ENCODE assay signal across 15 mouse cellular contexts in genomic region chr17:29669030-29669429, GRCm38 (mm10). TPM values are rescaled to one million over a fixed set of nuclear protein-coding genes. Genes with fewer than 3 reads are reported as not detected.
DNase-seq lines count a peak whose midpoint lies in the region; ATAC-seq and TF ChIP-seq lines count a peak whose summit lies in the region.
"Had no signal": no experiment of that assay in that cellular context is flagged by ENCODE, and none has a peak within 500 bp of the region (broad histone marks: within the 10 kb centered on the region; RNA-seq: fewer than 3 reads in every experiment).

No protein-coding gene starts in this region.

- no peak overlapping the region for H3K4me3 ChIP-seq in forebrain, embryonic 14.5 days (ENCODE audit: low read depth, low read length)
- H3K4me3 ChIP-seq in forebrain, embryonic 12.5 days (replicated peaks), result no peak overlapping the region
- no peak overlapping the region for H3K4me3 ChIP-seq in hindbrain, postnatal 0 days (ENCODE audit: low read length)
- no peak overlapping the region for H3K4me3 ChIP-seq in hindbrain, embryonic 16.5 days (ENCODE audit: low read length)
- H3K4me3 ChIP-seq in neural tube, embryonic 13.5 days, result no peak overlapping the region
- H3K4me3 ChIP-seq: embryonic facial prominence, embryonic 15.5 days had no signal

- H3K4me1 ChIP-seq in forebrain, embryonic 14.5 days (ENCODE audit: control insufficient read depth, insufficient read depth, low read length), result no peaks in the 10 kb centered on the region; the same call in 1 of the 2 replicates
- H3K4me1 ChIP-seq in forebrain, embryonic 12.5 days, result peaks cover 6% of the 10 kb centered on the region; the same call in 1 of the 2 replicates
- H3K4me1 ChIP-seq in hindbrain, postnatal 0 days (ENCODE audit: insufficient read depth, low read length), result peaks cover 5% of the 10 kb centered on the region; the same call in 1 of the 2 replicates
- H3K4me1 ChIP-seq in hindbrain, embryonic 16.5 days (ENCODE audit: control insufficient read depth, insufficient read depth, low read depth, low read length), result peaks cover 8% of the 10 kb centered on the region; the same call in 1 of the 2 replicates
- peaks cover 27% of the 10 kb centered on the region for H3K4me1 ChIP-seq in neural tube, embryonic 13.5 days (replicated peaks)

- no peak for TF ChIP-seq CTCF in hindbrain, postnatal 0 days (IDR thresholded peaks at IDR 0.05; ENCODE audit: low read depth)

- H3K9me3 ChIP-seq in forebrain, embryonic 14.5 days (replicated peaks; ENCODE audit: control insufficient read depth, low read length), result no peaks in the 10 kb centered on the region
- no peaks in the 10 kb centered on the region for H3K9me3 ChIP-seq in forebrain, embryonic 12.5 days
- no peaks in the 10 kb centered on the region for H3K9me3 ChIP-seq in hindbrain, postnatal 0 days (ENCODE audit: low read length)
- H3K9me3 ChIP-seq in hindbrain, embryonic 16.5 days (ENCODE audit: control insufficient read depth, low read length), result no peaks in the 10 kb centered on the region
- H3K9me3 ChIP-seq in neural tube, embryonic 13.5 days, result no peaks in the 10 kb centered on the region
- H3K9me3 ChIP-seq: embryonic facial prominence, embryonic 15.5 days; G1E had no signal

- H3K9ac ChIP-seq in forebrain, embryonic 14.5 days (ENCODE audit: low read length), result no peak overlapping the region
- no peak overlapping the region for H3K9ac ChIP-seq in forebrain, embryonic 12.5 days
- H3K9ac ChIP-seq in hindbrain, postnatal 0 days (replicated peaks; ENCODE audit: low read length), result no peak overlapping the region
- no peak overlapping the region for H3K9ac ChIP-seq in hindbrain, embryonic 16.5 days (ENCODE audit: low read depth, low read length)
- H3K9ac ChIP-seq in neural tube, embryonic 13.5 days, result no peak overlapping the region
- H3K9ac ChIP-seq: embryonic facial prominence, embryonic 15.5 days had no signal

- no peak overlapping the region for H3K4me2 ChIP-seq in forebrain, embryonic 14.5 days (ENCODE audit: low read length)
- H3K4me2 ChIP-seq in forebrain, embryonic 12.5 days, result no peak overlapping the region
- H3K4me2 ChIP-seq in hindbrain, postnatal 0 days (ENCODE audit: low read depth, low read length), result no peak overlapping the region
- H3K4me2 ChIP-seq in hindbrain, embryonic 16.5 days (ENCODE audit: low read length), result no peak overlapping the region
- H3K4me2 ChIP-seq in neural tube, embryonic 13.5 days, result no peak overlapping the region
- H3K4me2 ChIP-seq: embryonic facial prominence, embryonic 15.5 days; heart, embryonic 11.5 days had no signal

- peak overlapping the region; percentile 57; the same call in 1 of the 2 replicates for H3K27ac ChIP-seq in forebrain, embryonic 14.5 days (ENCODE audit: low read depth, low read length)
- no peak overlapping the region for H3K27ac ChIP-seq in forebrain, embryonic 12.5 days
- H3K27ac ChIP-seq in hindbrain, postnatal 0 days, result peak overlapping the region; percentile 68; the same call in 1 of the 2 replicates
- H3K27ac ChIP-seq in hindbrain, embryonic 16.5 days (ENCODE audit: low read depth, low read length), result no peak overlapping the region; the same call in 1 of the 2 replicates
- H3K27ac ChIP-seq in neural tube, embryonic 13.5 days (replicated peaks), result peak overlapping the region; percentile 18; the same call in 1 of the 2 replicates
- H3K27ac ChIP-seq: embryonic facial prominence, embryonic 15.5 days; stomach, postnatal 0 days had no signal

- WGBS in forebrain, embryonic 14.5 days, result 95% methylated on average over 4 of the region's 4 CpGs
- WGBS in forebrain, embryonic 12.5 days, result 97% methylated on average over 4 of the region's 4 CpGs
- 89% methylated on average over 4 of the region's 4 CpGs for WGBS in hindbrain, postnatal 0 days
- 79% methylated on average over 4 of the region's 4 CpGs for WGBS in hindbrain, embryonic 16.5 days
- 92% methylated on average over 4 of the region's 4 CpGs for WGBS in neural tube, embryonic 13.5 days

- no peak for ATAC-seq in forebrain, embryonic 14.5 days
- no peak for ATAC-seq in forebrain, embryonic 12.5 days (ENCODE audit: low FRiP score)
- no peak for ATAC-seq in hindbrain, postnatal 0 days
- ATAC-seq in hindbrain, embryonic 16.5 days, result no peak
- no peak for ATAC-seq in neural tube, embryonic 13.5 days (ENCODE audit: low read depth)

- no peaks in the 10 kb centered on the region for H3K27me3 ChIP-seq in forebrain, embryonic 14.5 days (replicated peaks; ENCODE audit: control insufficient read depth, insufficient read depth, low read length)
- H3K27me3 ChIP-seq in forebrain, embryonic 12.5 days, result no peaks in the 10 kb centered on the region
- no peaks in the 10 kb centered on the region for H3K27me3 ChIP-seq in hindbrain, postnatal 0 days (ENCODE audit: insufficient read depth, low read length)
- H3K27me3 ChIP-seq in hindbrain, embryonic 16.5 days (replicated peaks; ENCODE audit: control insufficient read depth, insufficient read depth, low read length), result no peaks in the 10 kb centered on the region
- H3K27me3 ChIP-seq in neural tube, embryonic 13.5 days, result no peaks in the 10 kb centered on the region
- H3K27me3 ChIP-seq: embryonic facial prominence, embryonic 15.5 days had no signal

- no peak for DNase-seq in forebrain, embryonic 14.5 days (ENCODE audit: low spot score)
- DNase-seq in hindbrain, postnatal 0 days (ENCODE audit: low spot score), result no peak
- DNase-seq in neural tube, embryonic 10.5 days (ENCODE audit: extremely low spot score, low spot score), result no peak
- no peak for DNase-seq in right cerebral cortex, postnatal 14 days
- DNase-seq: adrenal gland, postnatal 25 days; kidney, adult 2 months; kidney, postnatal 10 days; lung, postnatal 10 days had no signal

- peaks cover 34% of the 10 kb centered on the region for H3K36me3 ChIP-seq in forebrain, embryonic 14.5 days (ENCODE audit: control insufficient read depth, insufficient read depth, low read length)
- peaks cover 57% of the 10 kb centered on the region for H3K36me3 ChIP-seq in forebrain, embryonic 12.5 days (replicated peaks)
- peaks cover 23% of the 10 kb centered on the region for H3K36me3 ChIP-seq in hindbrain, postnatal 0 days (ENCODE audit: insufficient read depth, low read length)
- 0 out of 2 replicates have a peak, but pooled peaks cover 2% of the 10 kb centered on the region for H3K36me3 ChIP-seq in hindbrain, embryonic 16.5 days (ENCODE audit: control insufficient read depth, insufficient read depth, low read length)
- H3K36me3 ChIP-seq in neural tube, embryonic 13.5 days, result peaks cover 48% of the 10 kb centered on the region

RNA-seq across cellular contexts. Expression of gene Cmtr1, which starts 8.6 kb away (rescaled TPM):
- polyA plus RNA-seq in forebrain, embryonic 14.5 days (2014; fragmentation: Nextera tagmentation; extraction: Ambion mirVana), result 116 and 138 TPM in 2 replicates
- polyA plus RNA-seq in forebrain, embryonic 12.5 days (2016; fragmentation: Nextera tagmentation; extraction: Ambion mirVana), result 154 and 166 TPM in 2 replicates
- total RNA-seq in hindbrain, postnatal 0 days (2014; rRNA removed), result 69.1 and 71.5 TPM in 2 replicates
- 106 and 116 TPM in 2 replicates for polyA plus RNA-seq in hindbrain, postnatal 0 days (2015; fragmentation: Nextera tagmentation; extraction: Ambion mirVana)
- polyA plus RNA-seq in hindbrain, embryonic 16.5 days (2015; fragmentation: Nextera tagmentation; extraction: Ambion mirVana), result 106 and 117 TPM in 2 replicates
- polyA plus RNA-seq in neural tube, embryonic 13.5 days (2015; fragmentation: Nextera tagmentation; extraction: Ambion mirVana), result 127 and 131 TPM in 2 replicates

RNA-seq across cellular contexts. Expression of gene Ccdc167, which starts 47.8 kb away (rescaled TPM):
- 12.8 and 14.0 TPM in 2 replicates for polyA plus RNA-seq in forebrain, embryonic 14.5 days (2014; fragmentation: Nextera tagmentation; extraction: Ambion mirVana)
- 15.8 and 17.8 TPM in 2 replicates for polyA plus RNA-seq in forebrain, embryonic 12.5 days (2016; fragmentation: Nextera tagmentation; extraction: Ambion mirVana)
- 9.7 and 14.4 TPM in 2 replicates for total RNA-seq in hindbrain, postnatal 0 days (2014; rRNA removed)
- 9.8 and 11.3 TPM in 2 replicates for polyA plus RNA-seq in hindbrain, postnatal 0 days (2015; fragmentation: Nextera tagmentation; extraction: Ambion mirVana)
- polyA plus RNA-seq in hindbrain, embryonic 16.5 days (2015; fragmentation: Nextera tagmentation; extraction: Ambion mirVana), result 9.3 and 11.1 TPM in 2 replicates
- polyA plus RNA-seq in neural tube, embryonic 13.5 days (2015; fragmentation: Nextera tagmentation; extraction: Ambion mirVana), result 12.4 and 13.0 TPM in 2 replicates

RNA-seq across cellular contexts. Expression of gene Gm28043, which starts 54.4 kb away (rescaled TPM):
- 1.9 and 2.4 TPM in 2 replicates for polyA plus RNA-seq in forebrain, embryonic 14.5 days (2014; fragmentation: Nextera tagmentation; extraction: Ambion mirVana)
- 4.1 and 4.6 TPM in 2 replicates for polyA plus RNA-seq in forebrain, embryonic 12.5 days (2016; fragmentation: Nextera tagmentation; extraction: Ambion mirVana)
- total RNA-seq in hindbrain, postnatal 0 days (2014; rRNA removed), result 2.6 and 5.0 TPM in 2 replicates
- 1.2 and 1.9 TPM in 2 replicates for polyA plus RNA-seq in hindbrain, postnatal 0 days (2015; fragmentation: Nextera tagmentation; extraction: Ambion mirVana)
- 1.8 and 2.3 TPM in 2 replicates for polyA plus RNA-seq in hindbrain, embryonic 16.5 days (2015; fragmentation: Nextera tagmentation; extraction: Ambion mirVana)
- polyA plus RNA-seq in neural tube, embryonic 13.5 days (2015; fragmentation: Nextera tagmentation; extraction: Ambion mirVana), result 2.3 and 3.7 TPM in 2 replicates

RNA-seq across cellular contexts. Expression of gene Rnf8, which starts 54.4 kb away (rescaled TPM):
- 89.7 and 96.7 TPM in 2 replicates for polyA plus RNA-seq in forebrain, embryonic 14.5 days (2014; fragmentation: Nextera tagmentation; extraction: Ambion mirVana)
- polyA plus RNA-seq in forebrain, embryonic 12.5 days (2016; fragmentation: Nextera tagmentation; extraction: Ambion mirVana), result 113 and 117 TPM in 2 replicates
- total RNA-seq in hindbrain, postnatal 0 days (2014; rRNA removed), result 22.2 and 29.4 TPM in 2 replicates
- 71.3 and 73.8 TPM in 2 replicates for polyA plus RNA-seq in hindbrain, postnatal 0 days (2015; fragmentation: Nextera tagmentation; extraction: Ambion mirVana)
- 82.0 and 82.5 TPM in 2 replicates for polyA plus RNA-seq in hindbrain, embryonic 16.5 days (2015; fragmentation: Nextera tagmentation; extraction: Ambion mirVana)
- polyA plus RNA-seq in neural tube, embryonic 13.5 days (2015; fragmentation: Nextera tagmentation; extraction: Ambion mirVana), result 75.5 and 94.0 TPM in 2 replicates

Comparison
In these comparisons a context has a peak if more than half of its experiments do, and no peak if none do; other contexts are left out.
1. H3K27ac ChIP-seq: peak in forebrain, embryonic 14.5 days (single experiment), hindbrain, postnatal 0 days (single experiment) and neural tube, embryonic 13.5 days (single experiment); none in forebrain, embryonic 12.5 days (single experiment) and hindbrain, embryonic 16.5 days (single experiment).